Mouse (Mus musculus): ENCODE measurements around the gene Cfap73.

Gene Cfap73

GRCm38 (mm10) chr5:120586741-120587615 is 47.1 kb downstream of the Cfap73 start:
- DNase-seq (ENCODE audit: low spot score in 2 of 2): peak in 1 of 2 experiments; percentile 56

- no peak for DNase-seq (ENCODE audit: low spot score in 2 of 2)
Observed at GRCm38 (mm10) chr5:120584968-120585367, 49.1 kb downstream of the Cfap73 start.

DNA sequence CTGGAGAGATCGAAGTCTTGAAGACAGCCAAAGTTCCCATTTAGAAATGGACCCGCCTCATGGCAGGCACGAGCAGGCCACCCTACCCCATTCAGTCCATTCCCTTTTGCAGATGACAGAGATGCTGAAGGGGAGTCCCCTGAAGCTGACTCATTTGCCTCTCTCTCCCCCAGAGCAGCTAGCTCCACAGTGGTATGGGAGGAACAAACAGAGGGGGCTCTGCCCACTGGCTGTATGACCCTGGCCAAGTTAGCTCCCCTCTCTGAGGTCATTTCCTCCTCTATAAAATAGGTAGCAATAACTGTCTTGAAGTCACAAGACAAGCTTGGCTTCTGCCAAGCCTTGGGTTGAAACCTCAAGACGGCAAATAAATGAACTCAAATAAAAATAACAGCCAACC is 50.5 kb downstream of the Cfap73 start:
- DNase-seq (ENCODE audit: low spot score in 2 of 2): no peak

DNA sequence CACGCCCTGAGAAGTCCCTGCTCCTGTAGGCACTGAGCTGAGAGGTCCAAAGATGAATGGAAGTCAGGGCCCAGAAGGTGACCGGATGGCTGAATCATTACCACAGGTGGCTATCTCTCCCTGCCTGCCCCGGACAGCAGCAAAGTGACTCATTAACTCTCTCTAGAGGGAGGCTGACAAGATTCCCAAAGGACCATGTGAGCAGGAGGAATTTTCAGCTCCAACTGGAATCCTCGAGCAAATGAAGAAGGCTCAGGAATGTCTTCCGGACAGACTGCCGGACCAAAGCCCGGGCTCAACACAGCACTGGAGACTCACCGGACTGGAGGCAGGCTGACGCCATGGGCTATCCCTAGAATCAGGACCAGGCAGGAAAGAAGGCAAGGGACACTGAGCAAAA is 52.0 kb downstream of the Cfap73 start:
- DNase-seq (ENCODE audit: low spot score in 2 of 2): no peak

- DNase-seq (ENCODE audit: low spot score in 2 of 2): no peak
Observed at GRCm38 (mm10) chr5:120579898-120580626, 54.0 kb downstream of the Cfap73 start.

DNA sequence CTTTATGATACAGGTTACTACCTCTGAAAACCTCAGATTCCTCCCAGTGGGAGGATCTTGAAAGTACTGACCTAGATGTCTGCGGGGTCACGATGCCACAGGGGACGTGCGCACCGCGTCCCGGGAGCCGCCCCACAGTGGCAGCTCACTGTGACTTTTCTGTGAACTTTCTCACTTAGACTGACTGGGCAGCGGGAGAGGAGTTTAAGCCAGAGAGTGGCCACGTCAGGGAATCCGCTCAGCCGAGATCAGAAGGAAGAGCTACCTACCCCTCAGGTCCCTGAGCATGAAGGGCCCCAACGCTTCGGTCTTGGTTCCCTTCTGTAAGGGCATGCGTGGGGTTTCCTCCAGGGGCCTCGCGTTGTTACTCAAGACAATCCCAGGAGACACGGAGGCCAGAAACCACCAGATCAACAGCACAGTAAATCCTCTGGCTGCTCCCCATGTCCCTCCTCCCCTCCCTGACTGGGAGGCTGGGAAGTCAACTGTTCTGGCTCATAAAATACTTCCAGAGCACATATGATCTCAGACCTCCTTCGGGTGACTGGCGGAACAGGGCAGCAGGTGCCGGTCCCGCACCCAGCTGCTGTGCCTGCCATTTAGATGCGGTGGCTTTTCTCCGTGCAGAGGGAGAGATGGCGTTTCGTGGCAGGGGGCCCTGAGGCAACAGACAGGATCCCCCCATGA is 54.7 kb downstream of the Cfap73 start:
- peak in 1 of 2 experiments; percentile 83 for DNase-seq (ENCODE audit: low spot score in 2 of 2)

DNA sequence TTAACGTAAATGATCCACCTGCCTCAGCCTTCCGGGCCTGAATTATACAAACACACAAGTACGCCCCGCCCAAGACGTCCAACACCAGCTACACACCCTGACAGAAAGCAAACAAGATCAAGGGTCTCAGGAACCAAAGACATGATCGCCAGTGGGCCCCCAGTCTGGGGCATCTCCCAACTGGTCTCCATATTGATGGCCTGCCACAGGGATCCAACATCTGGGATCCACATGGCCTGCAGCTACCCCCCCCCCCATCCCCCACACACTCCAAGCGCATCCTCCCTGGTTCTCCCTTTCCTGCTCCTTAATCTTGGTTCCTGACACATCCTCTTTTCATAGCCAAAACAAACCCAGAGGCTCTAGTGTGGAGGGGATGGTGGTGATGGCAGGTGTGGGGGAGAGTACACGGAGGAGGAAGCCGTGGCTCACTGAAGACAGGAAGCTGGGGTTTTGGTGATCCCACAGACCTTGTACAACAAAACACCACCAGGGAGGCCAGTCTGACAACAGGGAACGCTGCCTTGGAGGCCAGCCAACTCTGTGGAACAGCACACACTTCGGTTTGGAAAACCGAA is 55.4 kb downstream of the Cfap73 start:
- DNase-seq (ENCODE audit: low spot score in 2 of 2): peak in 1 of 2 experiments; percentile 48

All from urinary bladder, postnatal 36 days (tissue).